Mouse (Mus musculus): ENCODE measurements at regions not wholly inside any gene's neighbourhood (a gene's known extent, or its start where the extent isn't known, plus 50 kb on each side); places are given as distances from the start of the nearest gene placed in this dataset.

DNA sequence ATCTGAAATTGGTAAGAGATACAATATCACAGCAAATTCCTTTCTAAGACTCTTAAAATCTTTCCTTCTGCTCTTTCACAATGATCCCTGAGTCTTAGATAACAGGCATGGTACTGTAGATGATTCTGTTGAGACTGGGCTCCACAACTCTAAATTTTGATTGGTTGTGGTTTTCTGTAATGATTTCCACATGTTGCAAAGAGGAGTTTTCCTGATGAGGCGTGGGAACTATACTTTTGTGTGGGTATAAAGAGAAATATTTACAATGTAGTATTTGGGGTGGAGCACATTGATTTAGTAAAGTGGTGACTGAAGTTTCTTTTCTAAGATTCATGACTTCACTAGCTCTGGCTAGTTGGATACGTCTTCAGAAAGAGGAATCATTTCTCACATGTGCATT lies 653.2 kb downstream of the Gsdmc2 start:
- no peak for DNase-seq (ENCODE audit: low read depth, low spot score)

DNA sequence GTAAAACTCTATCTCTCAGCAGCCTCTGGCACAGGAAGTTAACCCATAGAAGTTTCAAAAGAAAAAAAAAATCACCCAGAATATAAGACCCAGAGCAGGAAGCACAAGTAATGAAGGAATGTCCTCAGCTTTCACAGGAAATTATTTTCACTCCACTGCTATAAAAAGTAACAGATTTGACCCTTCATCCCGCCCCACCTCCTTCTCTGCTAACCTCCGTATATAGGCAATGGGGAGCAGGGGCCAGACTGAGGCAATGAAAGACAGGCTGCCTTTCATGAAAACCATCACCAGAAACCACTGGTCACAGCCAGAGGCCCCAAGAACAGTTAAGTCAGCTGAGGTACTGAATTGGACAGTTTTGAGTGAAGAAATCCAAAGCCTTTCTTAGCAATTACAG lies 654.9 kb downstream of the Gsdmc2 start:
- DNase-seq (ENCODE audit: low read depth, low spot score) = no peak

DNA sequence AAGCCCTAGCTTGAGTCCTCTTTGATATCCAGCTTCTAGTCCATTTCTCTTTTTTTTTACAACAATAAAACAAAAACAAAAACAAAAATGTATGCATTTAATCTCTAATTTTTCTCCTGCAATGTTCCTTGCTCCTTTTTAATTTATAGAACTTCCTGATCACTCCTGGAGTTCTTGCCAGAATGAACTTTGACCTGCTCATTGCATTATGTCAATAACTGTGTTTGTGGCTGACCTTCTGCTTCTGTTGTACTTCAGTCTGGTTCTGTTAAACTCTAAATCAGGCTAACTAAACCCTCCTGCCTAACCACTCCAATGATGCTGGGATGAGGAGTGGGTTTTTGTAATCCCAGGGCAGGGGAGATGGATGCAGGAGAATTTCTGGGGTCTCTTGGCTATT lies 674.0 kb downstream of the Gsdmc2 start:
- DNase-seq (ENCODE audit: low read depth, low spot score) = no peak

DNA sequence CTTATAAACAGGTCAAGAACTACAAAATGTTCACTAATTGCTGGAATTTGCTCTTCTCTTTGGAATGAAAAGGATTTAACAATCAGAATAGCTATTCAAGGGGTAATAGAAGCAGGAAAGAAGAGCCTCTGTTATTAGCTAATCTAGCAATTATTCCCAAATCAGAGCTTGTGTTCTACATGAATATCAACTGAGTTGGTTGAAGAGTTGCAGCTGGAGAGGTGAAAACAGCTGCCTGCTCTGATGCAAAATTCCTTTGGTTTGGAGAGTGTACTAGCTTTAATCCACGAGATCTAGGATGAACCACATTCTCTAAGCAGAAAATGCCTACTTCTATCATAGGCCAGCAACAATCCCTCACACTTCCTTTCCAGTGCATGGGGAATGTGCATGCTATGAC lies 674.8 kb downstream of the Gsdmc2 start:
- DNase-seq (ENCODE audit: low read depth, low spot score) = no peak

DNA sequence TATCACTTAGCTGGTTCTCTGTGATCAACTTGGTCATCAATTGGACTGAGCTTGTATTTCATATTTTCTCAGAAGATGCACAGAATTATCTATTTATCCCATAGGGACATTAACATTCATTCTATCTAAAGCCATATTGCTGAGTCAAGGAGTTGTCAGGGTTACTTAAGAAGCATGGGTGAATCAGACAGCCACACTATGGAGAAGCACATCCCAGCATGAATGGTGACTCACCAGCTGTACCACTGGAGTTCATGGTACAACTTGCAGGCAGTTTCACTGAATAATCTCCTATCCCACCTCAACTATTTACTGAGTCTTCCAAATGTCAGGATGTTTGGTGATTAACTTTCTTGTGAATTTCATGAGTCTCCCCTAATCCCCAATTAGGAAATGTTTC lies 678.6 kb downstream of the Gsdmc2 start:
- DNase-seq (ENCODE audit: low read depth, low spot score) = no peak

DNA sequence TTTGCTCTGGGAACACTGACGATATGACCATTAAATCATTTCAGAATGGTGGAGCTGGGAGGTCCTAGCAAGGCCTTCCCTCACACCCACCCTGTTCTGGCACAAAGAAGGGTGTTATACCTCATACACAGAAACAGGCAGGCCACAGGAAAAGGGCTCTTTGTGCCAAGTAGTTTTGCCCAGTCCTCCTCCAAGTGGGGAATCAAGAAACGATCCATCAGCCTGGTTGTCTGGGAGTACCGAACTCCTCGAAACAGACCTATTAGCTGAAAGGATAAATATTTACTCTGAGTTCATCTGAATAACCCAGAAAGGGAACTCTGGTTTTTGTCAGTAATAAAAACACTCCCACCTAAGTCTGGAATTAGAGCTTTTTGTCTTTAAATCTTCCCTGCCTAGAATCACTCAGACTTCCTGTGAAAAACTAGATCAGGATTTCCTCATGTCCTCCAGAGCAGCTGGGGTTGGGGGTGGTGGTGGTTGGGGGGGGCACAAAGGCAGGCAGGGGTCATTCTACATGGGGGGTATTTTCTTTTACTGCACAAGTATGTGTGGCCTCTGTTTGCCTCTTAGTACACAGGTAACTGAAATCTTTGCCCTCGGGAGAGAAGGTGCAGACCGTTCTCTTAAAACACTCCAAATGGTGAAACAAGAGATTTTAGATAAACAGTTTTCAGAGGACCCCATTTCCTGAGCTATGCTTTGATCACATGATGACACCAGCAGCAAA lies 681.3 kb downstream of the Gsdmc2 start:
- no peak for DNase-seq (ENCODE audit: low read depth, low spot score)

DNA sequence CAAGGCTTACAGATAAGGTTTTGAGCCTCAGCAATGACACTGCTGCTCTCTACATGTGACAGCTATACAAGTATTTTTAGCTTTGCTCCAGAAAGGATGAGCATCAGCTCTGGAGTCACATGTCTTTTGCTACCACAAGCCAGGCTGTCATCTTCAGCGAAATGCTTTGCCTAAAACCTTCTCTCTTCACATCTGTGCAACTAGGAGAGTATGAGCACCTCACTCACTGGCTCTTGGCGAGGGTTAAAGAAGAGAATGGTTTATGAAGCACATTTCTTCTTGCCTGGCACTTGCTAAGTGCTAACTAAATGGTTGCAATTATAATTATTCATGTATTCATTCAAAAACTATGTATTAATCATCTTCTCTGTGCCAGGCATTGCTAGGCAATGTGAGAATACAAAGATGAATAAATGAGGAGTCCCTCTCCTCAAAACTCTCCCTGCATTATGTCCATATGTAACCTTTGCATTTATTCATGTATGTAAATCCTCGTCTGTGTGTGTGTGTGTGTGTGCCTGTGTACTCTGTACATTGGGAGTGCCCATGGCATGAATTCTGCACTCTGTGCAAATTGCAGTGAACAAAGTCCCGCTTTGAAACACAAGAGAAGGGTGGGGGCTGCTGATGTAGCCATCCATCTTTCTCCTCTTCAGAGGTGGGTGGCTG lies 682.0 kb downstream of the Gsdmc2 start:
- no peak for DNase-seq (ENCODE audit: low read depth, low spot score)

DNA sequence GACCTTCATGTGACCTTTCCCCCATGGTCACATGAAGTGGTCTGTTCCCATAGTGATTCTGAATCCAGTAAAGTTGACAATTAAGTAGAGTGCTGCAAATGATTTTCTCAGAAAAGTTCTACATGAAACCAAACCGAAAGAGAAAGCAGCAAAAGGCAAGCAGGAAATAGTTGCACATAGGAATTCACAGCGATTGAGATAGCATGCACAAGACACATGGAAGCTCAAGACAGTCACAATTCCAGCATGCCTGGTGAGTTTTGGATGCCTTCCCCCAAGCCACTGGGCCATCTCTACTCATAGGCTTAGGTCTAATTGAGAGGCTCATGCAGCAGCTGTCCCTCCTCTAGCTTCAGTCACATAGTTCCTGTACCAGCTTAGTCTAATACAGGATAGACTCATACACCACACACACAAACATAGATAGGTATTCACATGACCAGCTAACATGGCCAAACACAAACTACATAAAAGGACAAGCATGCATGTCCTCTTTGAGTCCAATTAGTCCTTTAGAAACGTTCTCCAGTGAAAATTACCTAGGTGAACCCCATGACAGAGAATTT lies 721.8 kb downstream of the Gsdmc2 start:
- no peak for DNase-seq (ENCODE audit: low read depth, low spot score)

DNA sequence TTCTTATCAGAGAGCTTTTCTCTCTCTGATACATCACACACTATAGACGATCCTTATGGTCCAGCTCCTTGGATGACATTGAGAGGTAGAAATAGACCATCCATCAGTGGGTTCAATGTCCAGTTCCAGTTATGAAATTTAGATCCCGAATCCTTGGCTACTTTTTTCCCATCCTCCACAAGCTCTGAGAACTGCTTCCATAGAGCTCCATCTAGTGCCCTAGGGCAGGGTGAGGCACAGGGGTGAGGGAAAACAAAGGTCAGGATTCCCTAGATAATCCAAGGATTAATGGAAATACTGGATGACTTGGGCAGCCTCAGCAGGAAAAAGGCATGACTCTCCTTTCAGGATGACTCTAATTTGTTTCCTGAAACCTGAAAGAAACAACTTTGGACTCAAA lies 732.1 kb downstream of the Gsdmc2 start:
- peak; percentile 7 for DNase-seq (ENCODE audit: low read depth, low spot score)

DNA sequence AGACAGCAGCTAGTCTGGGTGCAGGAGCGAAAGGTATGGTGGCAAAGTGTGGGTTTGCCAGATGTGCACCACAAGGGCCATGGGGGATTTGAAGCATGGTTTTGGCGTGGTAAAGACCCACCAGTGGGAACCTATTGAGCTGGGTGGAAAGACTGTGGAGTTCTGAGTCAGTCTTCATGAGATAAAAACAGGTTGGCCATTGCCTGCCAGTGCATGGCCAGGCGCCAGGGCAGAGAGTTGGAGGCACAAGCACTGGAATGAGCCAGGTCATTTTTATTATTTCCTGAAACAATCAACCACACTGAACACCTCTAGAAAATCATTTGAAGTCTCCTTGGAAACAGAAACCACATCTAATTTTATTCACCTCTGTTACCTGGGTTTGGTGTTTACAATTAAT lies 744.9 kb downstream of the Gsdmc2 start:
- no peak for DNase-seq (ENCODE audit: low read depth, low spot score)

DNA sequence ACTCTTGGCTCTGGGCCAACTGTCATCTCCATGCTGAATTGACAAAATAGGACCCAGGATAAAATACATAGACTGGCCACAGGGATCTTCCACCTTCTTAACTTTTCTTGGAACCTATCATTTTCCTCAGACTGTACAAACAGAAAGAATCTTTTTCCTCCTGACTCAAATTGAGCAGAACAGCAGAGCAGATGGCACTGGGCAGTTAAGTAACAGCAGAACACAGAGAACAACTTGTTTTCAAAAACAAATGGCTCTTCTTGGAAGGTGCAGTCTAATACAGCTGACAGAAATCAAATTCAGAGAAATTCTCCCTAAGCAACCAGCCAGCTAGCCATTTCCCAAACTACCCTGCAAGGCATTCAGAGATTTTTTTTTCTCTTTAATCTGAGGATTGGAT lies 763.0 kb downstream of the Gsdmc2 start:
- no peak for DNase-seq (ENCODE audit: low read depth, low spot score)

DNA sequence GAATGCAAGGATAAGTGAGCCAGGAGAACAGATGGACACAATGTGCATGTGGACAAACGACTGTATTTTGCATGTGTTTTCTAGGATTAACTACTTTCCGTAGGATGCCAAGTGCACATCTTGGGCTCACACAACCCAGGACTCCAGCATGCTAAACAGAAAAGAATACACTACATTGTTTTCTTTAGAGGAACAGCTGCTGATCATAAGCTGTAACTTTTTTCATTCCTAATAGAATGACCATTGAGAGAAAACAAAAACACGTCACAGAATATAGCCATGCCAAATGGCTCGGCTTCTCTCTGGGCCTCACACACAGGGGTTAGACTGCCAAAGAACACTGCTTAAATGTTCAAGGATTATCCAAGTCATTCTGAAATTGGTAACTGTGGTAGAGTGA lies 765.2 kb downstream of the Gsdmc2 start:
- no peak for DNase-seq (ENCODE audit: low read depth, low spot score)

DNA sequence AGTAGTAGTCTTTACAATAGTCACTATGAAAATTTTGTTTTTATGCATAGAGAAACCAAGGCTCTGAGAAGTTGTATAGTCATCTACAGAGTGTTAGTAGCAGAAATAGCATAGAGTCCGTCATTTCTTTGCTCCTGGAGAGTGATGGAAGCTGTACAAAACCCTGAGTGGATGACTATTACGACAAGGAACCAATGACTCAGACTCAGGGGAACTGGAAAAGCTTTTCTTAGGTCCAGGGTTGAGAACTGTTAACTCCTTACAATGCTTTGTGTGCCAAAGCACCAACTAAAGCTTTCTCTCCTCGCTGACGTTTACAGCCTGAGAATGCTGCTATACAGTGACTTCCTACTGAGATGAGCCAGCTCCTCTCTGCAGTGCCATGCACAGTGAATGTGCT lies 773.1 kb downstream of the Gsdmc2 start:
- DNase-seq (ENCODE audit: low read depth, low spot score) = no peak

DNA sequence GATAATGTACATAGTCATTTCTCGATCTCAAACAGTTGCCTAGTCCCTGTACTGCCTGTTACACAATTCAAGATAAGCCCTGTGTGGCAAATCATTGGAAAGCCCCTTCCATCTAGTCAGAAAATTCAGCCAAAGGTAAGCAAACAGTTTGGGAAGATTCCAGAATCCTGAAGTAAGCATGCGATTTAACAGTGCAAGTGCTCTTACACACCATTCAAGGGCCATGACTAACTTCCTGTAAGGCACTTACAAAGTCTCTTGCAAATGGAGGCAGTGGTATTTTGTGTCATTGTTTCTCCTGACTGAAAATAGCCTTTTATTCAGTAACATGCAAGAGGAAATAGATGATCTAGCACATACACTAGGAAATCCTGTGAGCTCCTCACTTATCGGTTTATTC lies 777.9 kb downstream of the Gsdmc2 start:
- DNase-seq (ENCODE audit: low read depth, low spot score) = no peak

DNA sequence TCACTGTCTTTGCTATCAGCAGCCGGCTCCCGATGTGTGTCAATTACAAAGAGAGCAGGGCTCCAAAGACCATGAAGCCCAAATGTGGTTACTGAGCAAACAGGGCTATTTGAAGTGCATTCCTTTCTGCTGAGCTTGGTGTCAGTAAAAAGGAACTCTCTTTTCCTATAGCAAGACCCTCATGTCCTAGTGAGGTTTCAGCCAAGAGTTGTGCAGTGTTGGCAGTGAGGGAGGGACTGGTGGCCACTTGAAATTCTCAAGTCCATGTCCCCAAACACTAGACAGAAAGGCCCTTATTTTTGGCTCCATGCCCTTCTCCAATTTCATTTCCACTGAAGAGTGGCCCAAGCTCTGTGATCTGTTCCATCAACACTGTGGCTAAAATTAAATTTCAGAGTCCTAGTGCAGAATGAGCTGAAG lies 778.9 kb downstream of the Gsdmc2 start:
- DNase-seq (ENCODE audit: low read depth, low spot score) = no peak

DNA sequence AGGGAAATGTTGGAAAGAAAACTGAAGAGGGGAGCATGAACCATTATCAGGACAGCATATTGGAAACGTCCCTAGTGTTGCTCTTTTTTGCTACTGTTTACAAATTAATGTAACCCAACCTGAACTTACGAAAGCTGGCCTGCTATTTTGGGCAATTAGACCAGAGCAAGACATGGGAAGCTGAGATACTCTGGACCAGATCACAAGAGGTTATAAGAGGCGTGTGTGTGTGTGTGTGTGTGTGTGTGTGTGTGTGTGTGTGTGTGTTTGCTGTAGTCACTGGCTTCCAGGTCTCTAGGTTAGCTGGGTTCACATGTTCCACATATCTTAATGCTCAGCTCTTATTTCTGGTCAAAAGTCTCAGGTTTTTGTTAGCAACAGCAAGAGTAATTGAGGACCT lies 783.1 kb downstream of the Gsdmc2 start:
- DNase-seq (ENCODE audit: low read depth, low spot score) = no peak

DNA sequence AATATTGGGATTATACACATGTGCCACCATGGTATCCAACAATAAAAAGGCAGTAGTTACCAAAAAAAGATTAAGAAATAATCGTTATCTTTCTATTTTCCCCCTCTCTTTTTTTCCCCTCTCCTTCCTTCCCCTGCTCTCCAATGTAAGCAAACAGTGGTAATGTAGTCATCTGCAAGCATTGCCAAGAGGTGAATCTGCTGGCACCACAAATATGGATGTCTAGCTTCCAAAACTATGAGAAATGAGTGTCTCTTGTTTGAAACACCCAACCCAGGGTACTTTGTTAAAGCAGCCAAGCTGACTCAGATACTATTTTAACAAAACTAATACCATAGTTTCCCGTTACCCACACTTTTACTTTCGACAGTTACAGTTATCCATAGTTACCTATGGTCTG lies 784.2 kb downstream of the Gsdmc2 start:
- DNase-seq (ENCODE audit: low read depth, low spot score) = no peak

DNA sequence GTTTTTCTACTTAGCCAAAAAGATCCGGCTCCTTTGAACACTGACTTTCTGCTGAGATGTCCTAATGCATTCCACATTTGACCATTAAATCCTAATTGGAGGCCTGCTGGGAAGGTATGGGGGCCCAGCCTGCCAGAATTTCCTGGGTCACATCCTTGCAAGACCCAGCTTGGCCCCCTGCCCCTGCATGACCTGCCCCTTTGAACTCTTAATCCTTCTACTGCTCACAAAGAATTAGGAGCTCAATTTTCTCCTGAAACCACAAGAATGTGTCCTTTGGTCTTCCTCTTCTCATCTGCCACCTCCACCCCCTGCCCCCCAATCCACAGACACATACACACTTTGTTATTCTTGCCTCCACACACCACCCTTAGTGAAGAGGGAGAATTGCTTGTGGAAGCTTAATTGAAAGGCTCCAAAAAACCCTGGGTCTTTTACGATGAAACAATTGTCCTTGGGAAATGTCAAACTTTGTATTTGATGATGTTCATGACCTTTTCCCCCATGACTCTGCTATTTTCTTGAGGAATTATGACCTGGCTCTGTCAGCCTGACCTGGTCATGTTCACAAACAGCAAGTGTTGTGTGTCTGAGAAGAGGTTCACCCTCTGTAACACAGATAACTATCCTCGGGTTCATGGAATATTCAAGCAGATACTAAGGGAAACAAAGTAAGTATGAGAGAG lies 792.3 kb downstream of the Gsdmc2 start:
- DNase-seq (ENCODE audit: low read depth, low spot score) = peak; percentile 16

DNA sequence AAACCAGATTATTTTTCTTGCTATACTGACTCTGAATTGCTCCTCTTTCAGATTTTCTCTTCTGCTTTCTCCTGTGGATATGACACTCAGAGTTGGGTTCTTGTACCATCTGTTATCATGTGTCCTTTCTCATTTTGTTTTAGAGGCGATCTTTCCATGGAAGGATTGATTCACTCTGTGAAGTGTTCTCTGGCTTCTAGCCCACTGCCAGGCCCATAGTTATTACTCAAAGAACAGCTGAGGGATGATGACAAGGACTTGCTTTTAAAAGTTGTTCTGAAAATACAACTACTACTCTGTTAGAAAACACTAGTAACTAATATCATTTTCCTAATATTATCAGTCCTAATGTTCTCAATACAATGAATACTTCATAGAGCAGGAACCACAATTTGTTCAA lies 794.9 kb downstream of the Gsdmc2 start:
- no peak for DNase-seq (ENCODE audit: low read depth, low spot score)

DNA sequence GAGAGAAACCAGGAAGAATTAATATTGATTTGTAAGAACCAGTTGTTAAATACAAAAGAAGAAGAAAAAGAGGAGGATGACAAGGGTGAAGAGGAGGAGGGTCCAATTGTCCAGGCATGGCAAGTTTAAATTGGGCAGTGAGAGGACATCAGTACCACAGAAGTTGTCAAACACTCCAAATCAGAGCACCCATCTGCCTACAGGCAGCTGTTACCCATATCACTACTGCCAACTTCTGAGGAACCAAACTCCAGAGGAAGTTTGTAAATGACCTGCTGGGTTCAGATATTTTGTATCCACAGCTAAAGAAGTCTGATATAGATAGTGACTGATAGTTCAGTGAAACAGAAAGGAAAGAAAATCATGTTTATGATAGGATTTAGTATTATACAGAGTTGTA lies 802.6 kb downstream of the Gsdmc2 start:
- DNase-seq (ENCODE audit: low read depth, low spot score) = no peak

DNA sequence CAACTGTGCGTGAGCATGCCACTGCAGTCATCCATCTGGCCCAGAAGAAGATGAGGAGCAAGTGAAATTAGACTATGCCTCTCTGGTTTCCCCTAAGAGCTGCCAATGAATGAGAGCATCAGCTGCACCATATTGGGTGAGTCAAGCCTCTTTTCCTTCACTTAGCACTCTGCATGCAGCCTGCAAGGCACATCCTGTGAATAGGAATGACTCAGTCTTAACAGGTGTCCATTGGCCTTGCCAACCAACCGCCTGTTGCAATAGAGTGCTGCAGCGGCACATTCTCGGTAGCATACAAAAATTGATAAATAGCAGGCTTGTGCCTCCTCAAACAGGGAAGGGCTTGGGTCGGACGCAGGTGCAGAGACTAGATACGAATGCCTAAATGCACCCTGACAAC lies 808.7 kb downstream of the Gsdmc2 start:
- no peak for DNase-seq (ENCODE audit: low read depth, low spot score)

DNA sequence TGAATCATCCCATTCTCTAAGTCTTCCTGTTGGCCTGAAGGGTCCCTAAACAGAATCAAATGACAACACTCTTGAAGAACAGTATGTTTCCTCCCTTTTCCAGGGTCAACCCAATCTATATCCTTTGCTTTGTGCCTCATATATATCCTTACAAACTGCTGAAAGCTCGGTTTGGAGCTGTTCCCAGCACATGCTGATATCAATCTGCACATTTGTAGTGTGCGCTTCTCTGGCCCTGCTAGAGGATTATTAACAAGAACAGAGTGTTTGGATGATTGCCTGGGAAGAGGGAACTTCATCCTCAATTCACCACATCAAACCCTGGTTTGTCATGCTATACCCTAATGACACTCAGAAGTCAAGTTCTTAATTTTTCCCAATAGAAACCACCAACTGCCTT lies 824.2 kb downstream of the Gsdmc2 start:
- DNase-seq (ENCODE audit: low read depth, low spot score) = no peak

DNA sequence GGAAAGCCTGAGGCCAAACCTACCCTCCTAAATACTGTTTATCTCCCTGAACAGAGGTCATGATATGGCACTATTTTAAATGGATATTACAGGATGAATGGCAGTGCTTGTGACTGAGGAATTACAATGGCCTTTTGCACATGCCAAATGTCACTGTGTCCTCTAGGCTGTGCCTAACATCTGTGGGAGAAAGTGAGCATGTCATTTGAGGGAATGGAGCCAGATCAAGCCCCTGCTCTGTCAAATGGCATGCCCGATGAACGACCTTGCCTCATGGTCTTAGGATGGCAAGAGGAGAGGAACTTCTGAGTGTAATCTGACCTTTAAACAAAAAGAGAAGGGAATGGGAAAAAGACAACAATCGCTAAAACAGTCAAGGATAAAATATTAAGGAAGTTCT lies 827.0 kb downstream of the Gsdmc2 start:
- peak; percentile 3 for DNase-seq (ENCODE audit: low read depth, low spot score)

All from ZHBTc4 (cell line).